Mouse (Mus musculus) forebrain, embryonic 10.5 days (tissue): ENCODE results near the gene Tm9sf2. TPM values are rescaled to one million over a fixed set of nuclear protein-coding genes. Genes with fewer than 3 reads are reported as not detected.
"Not testable (repeated sequence)": the region's sequence is repeated elsewhere in the genome, so short reads cannot be mapped to it uniquely, and the experiment has no call there.

Experiments
- DNase-seq: peaks from one replicate; pipeline ENCODE4 v3.0.0-alpha.2; 2017; ENCODE audit warnings: low spot score; ENCODE audit errors: extremely low spot score
- H3K27ac ChIP-seq: fragments of 300-500 bp; sonication (generic); 2 replicates; pipeline ENCODE4 v1.5.1; 2016; ENCODE audit warnings: mild to moderate bottlenecking
- H3K27me3 ChIP-seq: fragments of 300-500 bp; sonication (generic); 2 replicates; pipeline ENCODE4 v1.6.1; 2016; ENCODE audit warnings: mild to moderate bottlenecking; ENCODE audit not compliant: poor library complexity, severe bottlenecking
- H3K36me3 ChIP-seq: fragments of 300-500 bp; sonication (generic); replicated peaks from 2 replicates; pipeline ENCODE4 v1.6.1; 2016; ENCODE audit warnings: mild to moderate bottlenecking, moderate library complexity
- H3K4me1 ChIP-seq: fragments of 300-500 bp; sonication (generic); 2 replicates; pipeline ENCODE4 v1.6.1; 2016
- H3K4me3 ChIP-seq: fragments of 300-500 bp; sonication (generic); 2 replicates; pipeline ENCODE4 v1.5.1; 2016; ENCODE audit warnings: mild to moderate bottlenecking, moderate library complexity
- H3K9me3 ChIP-seq: fragments of 300-500 bp; sonication (generic); 2 replicates; pipeline ENCODE4 v1.6.1; 2016; ENCODE audit warnings: mild to moderate bottlenecking, moderate library complexity
- WGBS: fragments of 180-500 bp; shearing (Covaris S2); methylation state at CpG from one replicate; pipeline ENCODE4 v1.1.7; 2016; 5-methylcytosine and 5-hydroxymethylcytosine counted together
- polyA plus RNA-seq: library from polyadenylated mRNA; unstranded; fragments of >200 nt; fragmentation: Nextera tagmentation; extraction: Ambion mirVana; gene quantifications from 2 replicates; pipeline ENCODE4 v1.2.1, GENCODE M21; 2016

Gene Tm9sf2
- polyA plus RNA-seq, 1 experiment from 2014 or later, result 120 TPM

GRCm38 (mm10) chr14:122074360-122074759 lies 32.5 kb upstream of the Tm9sf2 start:
- H3K27ac ChIP-seq, result no peak overlapping the region
- no peaks in the 10 kb centered on the region for H3K36me3 ChIP-seq
- DNase-seq, result no peak
- H3K27me3 ChIP-seq, result no peaks in the 10 kb centered on the region
- H3K4me3 ChIP-seq, result no peak overlapping the region
- H3K4me1 ChIP-seq, result peaks cover 3% of the 10 kb centered on the region
- no peaks in the 10 kb centered on the region for H3K9me3 ChIP-seq
- 86% methylated on average over 10 of the region's 10 CpGs for WGBS

GRCm38 (mm10) chr14:122075485-122076200 lies 31.2 kb upstream of the Tm9sf2 start:
- WGBS, result 91% methylated on average over 21 of the region's 21 CpGs

GRCm38 (mm10) chr14:122077017-122077416 lies 29.8 kb upstream of the Tm9sf2 start:
- Histone ChIP-seq H3K36me3 (no peaks in the 10 kb centered on the region), H3K9me3 (no peaks in the 10 kb centered on the region), H3K4me3 (no peak overlapping the region), H3K27me3 (no peaks in the 10 kb centered on the region), H3K4me1 (no peaks in the 10 kb centered on the region), H3K27ac (no peak overlapping the region)
- DNase-seq, result no peak
- 85% methylated on average over 3 of the region's 3 CpGs for WGBS

More at GRCm38 (mm10) chr14:122075485-122076200, 31.2 kb upstream of the Tm9sf2 start:
- no peaks in the 10 kb centered on the region for H3K9me3 ChIP-seq
- no peaks in the 10 kb centered on the region for H3K27me3 ChIP-seq
- H3K4me1 ChIP-seq, result no peaks in the 10 kb centered on the region
- H3K27ac ChIP-seq, result no peak overlapping the region
- DNase-seq, result no peak
- no peaks in the 10 kb centered on the region for H3K36me3 ChIP-seq
- H3K4me3 ChIP-seq, result no peak overlapping the region

- Histone ChIP-seq H3K4me1 (no peaks in the 10 kb centered on the region), H3K36me3 (no peaks in the 10 kb centered on the region), H3K4me3 (no peak overlapping the region), H3K9me3 (peaks cover 2% of the 10 kb centered on the region; the same call in 1 of the 2 replicates), H3K27me3 (no peaks in the 10 kb centered on the region), H3K27ac (no peak overlapping the region)
- DNase-seq, result no peak
- 49% methylated on average over 6 of the region's 6 CpGs for WGBS
Measured at GRCm38 (mm10) chr14:122079428-122079827, 27.4 kb upstream of the Tm9sf2 start.

- no peak for DNase-seq
- no peaks in the 10 kb centered on the region for H3K4me1 ChIP-seq
- H3K36me3 ChIP-seq, result no peaks in the 10 kb centered on the region
- H3K9me3 ChIP-seq, result peaks cover 5% of the 10 kb centered on the region; the same call in 1 of the 2 replicates
- no peak overlapping the region for H3K27ac ChIP-seq
- no peaks in the 10 kb centered on the region for H3K27me3 ChIP-seq
- no peak overlapping the region for H3K4me3 ChIP-seq
- WGBS, result 91% methylated on average over 5 of the region's 5 CpGs
Measured at GRCm38 (mm10) chr14:122079921-122080320, 26.9 kb upstream of the Tm9sf2 start.

GRCm38 (mm10) chr14:122081308-122081707 lies 25.5 kb upstream of the Tm9sf2 start:
- Histone ChIP-seq H3K36me3 (no peaks in the 10 kb centered on the region), H3K27ac (no peak overlapping the region), H3K4me1 (no peaks in the 10 kb centered on the region), H3K27me3 (no peaks in the 10 kb centered on the region), H3K9me3 (peaks cover 5% of the 10 kb centered on the region; the same call in 1 of the 2 replicates), H3K4me3 (no peak overlapping the region)
- DNase-seq, result no peak
- WGBS, result 67% methylated on average over 3 of the region's 3 CpGs

- 87% methylated on average over 7 of the region's 7 CpGs for WGBS
- Histone ChIP-seq H3K4me1 (no peaks in the 10 kb centered on the region), H3K9me3 (peaks cover 5% of the 10 kb centered on the region; the same call in 1 of the 2 replicates), H3K4me3 (no peak overlapping the region), H3K27me3 (no peaks in the 10 kb centered on the region), H3K36me3 (no peaks in the 10 kb centered on the region), H3K27ac (no peak overlapping the region)
- no peak for DNase-seq
Measured at GRCm38 (mm10) chr14:122083499-122083898, 23.3 kb upstream of the Tm9sf2 start.

GRCm38 (mm10) chr14:122087956-122088355 lies 18.9 kb upstream of the Tm9sf2 start:
- WGBS, result 85% methylated on average over 5 of the region's 5 CpGs
- no peak overlapping the region for H3K27ac ChIP-seq
- no peaks in the 10 kb centered on the region for H3K36me3 ChIP-seq
- peaks cover 5% of the 10 kb centered on the region; the same call in 1 of the 2 replicates for H3K9me3 ChIP-seq
- H3K4me1 ChIP-seq, result no peaks in the 10 kb centered on the region
- no peak overlapping the region for H3K4me3 ChIP-seq
- no peaks in the 10 kb centered on the region for H3K27me3 ChIP-seq
- no peak for DNase-seq

GRCm38 (mm10) chr14:122092363-122092762 lies 14.5 kb upstream of the Tm9sf2 start:
- no peaks in the 10 kb centered on the region for H3K36me3 ChIP-seq
- peaks cover 3% of the 10 kb centered on the region; the same call in 1 of the 2 replicates for H3K9me3 ChIP-seq
- no peak overlapping the region for H3K4me3 ChIP-seq
- no peaks in the 10 kb centered on the region for H3K27me3 ChIP-seq
- WGBS, result 84% methylated on average over 4 of the region's 4 CpGs
- no peak for DNase-seq
- H3K27ac ChIP-seq, result no peak overlapping the region
- no peaks in the 10 kb centered on the region for H3K4me1 ChIP-seq

GRCm38 (mm10) chr14:122096331-122096730 lies 10.5 kb upstream of the Tm9sf2 start:
- Histone ChIP-seq H3K4me1 (no peaks in the 10 kb centered on the region), H3K27me3 (no peaks in the 10 kb centered on the region), H3K4me3 (no peak overlapping the region), H3K36me3 (no peaks in the 10 kb centered on the region), H3K9me3 (peaks cover 3% of the 10 kb centered on the region; the same call in 1 of the 2 replicates), H3K27ac (no peak overlapping the region)
- 97% methylated on average over 11 of the region's 11 CpGs for WGBS
- DNase-seq, result no peak

- Histone ChIP-seq H3K9me3 (peaks cover 3% of the 10 kb centered on the region; the same call in 1 of the 2 replicates), H3K4me1 (peaks cover 4% of the 10 kb centered on the region)
- WGBS, result 92% methylated on average over 4 of the region's 4 CpGs
Measured at GRCm38 (mm10) chr14:122099584-122099983, 7.3 kb upstream of the Tm9sf2 start.

GRCm38 (mm10) chr14:122101890-122102289 lies 4.9 kb upstream of the Tm9sf2 start:
- H3K4me1 ChIP-seq, result peaks cover 22% of the 10 kb centered on the region
- DNase-seq, H3K4me3 ChIP-seq, H3K36me3 ChIP-seq, H3K9me3 ChIP-seq, H3K27ac ChIP-seq, H3K27me3 ChIP-seq: not testable (repeated sequence)
- 91% methylated on average over 9 of the region's 9 CpGs for WGBS

More at GRCm38 (mm10) chr14:122099584-122099983, 7.3 kb upstream of the Tm9sf2 start:
- no peak for DNase-seq
- Histone ChIP-seq H3K4me3 (no peak overlapping the region), H3K27ac (no peak overlapping the region), H3K27me3 (no peaks in the 10 kb centered on the region), H3K36me3 (no peaks in the 10 kb centered on the region)

GRCm38 (mm10) chr14:122104881-122105280 lies 2.0 kb upstream of the Tm9sf2 start:
- peak overlapping the region; percentile 89 for H3K27ac ChIP-seq
- DNase-seq, result peak; percentile 98
- WGBS, result under 1% methylated on average over 24 of the region's 24 CpGs
- H3K27me3 ChIP-seq, result no peaks in the 10 kb centered on the region
- H3K4me3 ChIP-seq, result peak overlapping the region; percentile 99
- peaks cover 41% of the 10 kb centered on the region for H3K4me1 ChIP-seq
- no peaks in the 10 kb centered on the region for H3K9me3 ChIP-seq
- no peaks in the 10 kb centered on the region; the same call in 1 of the 2 replicates for H3K36me3 ChIP-seq
